Mouse (Mus musculus) intestine, postnatal 0 days (tissue): Measurements from ENCODE around the gene Ap2a2. TPM values are rescaled to one million over a fixed set of nuclear protein-coding genes. Genes with fewer than 3 reads are reported as not detected.
A peak's percentile ranks its signal among the peaks of the same experiment; 100 is the strongest.

Experiments
- ATAC-seq: fragments of 200-750 bp; cut with Nextera tagmentation; 2 replicates; pipeline ENCODE4 v1.8.0; 2017; ENCODE audit warnings: mild to moderate bottlenecking, moderate TSS enrichment, moderate library complexity
- H3K27ac ChIP-seq: fragments of 300-500 bp; sonication (generic); 2 replicates; pipeline ENCODE4 v1.5.1; 2014; ENCODE audit warnings: mild to moderate bottlenecking, low read depth, low read length, moderate library complexity
- H3K27me3 ChIP-seq: fragments of 300-500 bp; sonication (generic); replicated peaks from 2 replicates; pipeline ENCODE4 v1.6.1; 2014; ENCODE audit warnings: low read length, mixed read lengths; ENCODE audit not compliant: control insufficient read depth, insufficient read depth
- H3K36me3 ChIP-seq: fragments of 300-500 bp; sonication (generic); 2 replicates; pipeline ENCODE4 v1.6.1; 2014; ENCODE audit warnings: mild to moderate bottlenecking, moderate library complexity; ENCODE audit not compliant: control insufficient read depth, insufficient read depth
- H3K4me1 ChIP-seq: fragments of 300-500 bp; sonication (generic); replicated peaks from 2 replicates; pipeline ENCODE4 v1.6.1; 2014; ENCODE audit warnings: antibody characterized with exemption, low read length, mixed read lengths; ENCODE audit not compliant: control insufficient read depth, insufficient read depth
- H3K4me2 ChIP-seq: fragments of 300-500 bp; sonication (generic); replicated peaks from 2 replicates; pipeline ENCODE4 v1.6.1; 2014; ENCODE audit warnings: low read depth, mild to moderate bottlenecking, moderate library complexity
- H3K4me3 ChIP-seq: fragments of 300-500 bp; sonication (generic); 2 replicates; pipeline ENCODE4 v1.5.1; 2014; ENCODE audit warnings: low read depth, low read length
- H3K9ac ChIP-seq: fragments of 300-500 bp; sonication (generic); 2 replicates; pipeline ENCODE4 v1.6.1; 2014; ENCODE audit warnings: mild to moderate bottlenecking, low read depth, low read length
- H3K9me3 ChIP-seq: fragments of 300-500 bp; sonication (generic); 2 replicates; pipeline ENCODE4 v1.6.1; 2016; ENCODE audit warnings: mixed run types; ENCODE audit not compliant: control insufficient read depth
- CTCF ChIP-seq: sonication (generic); IDR thresholded peaks from 2 replicates; pipeline ENCODE4 v1.5.1; 2016; ENCODE audit warnings: low read depth, mild to moderate bottlenecking, control low read depth, antibody characterized with exemption, moderate library complexity
- WGBS: fragments of 180-500 bp; shearing (Covaris S2); extraction: QIAGEN DNeasy Blood & Tissue Kit; methylation state at CpG from one replicate; pipeline ENCODE4 v1.1.7; 2014; 5-methylcytosine and 5-hydroxymethylcytosine counted together
- polyA plus RNA-seq: library from polyadenylated mRNA; unstranded; fragments of >200 nt; fragmentation: Nextera tagmentation; extraction: Ambion mirVana; gene quantifications from 2 replicates; pipeline ENCODE4 v1.2.1, GENCODE M21; 2015

Gene Ap2a2
- polyA plus RNA-seq, 1 experiment from 2014 or later: 69.7 TPM

GRCm38 (mm10) chr7:141558329-141558776 is 3.6 kb upstream of the Ap2a2 start:
- Histone ChIP-seq H3K4me2 (no peak overlapping the region), H3K4me3 (no peak overlapping the region), H3K4me1 (peaks cover 3% of the 10 kb centered on the region; the same call in 1 of the 2 replicates), H3K9me3 (no peaks in the 10 kb centered on the region), H3K9ac (no peak overlapping the region), H3K36me3 (no peaks in the 10 kb centered on the region), H3K27ac (no peak overlapping the region), H3K27me3 (no peaks in the 10 kb centered on the region)
- ATAC-seq: no peak
- WGBS: 73% methylated on average over 4 of the region's 4 CpGs
- no peak for TF ChIP-seq CTCF

DNA sequence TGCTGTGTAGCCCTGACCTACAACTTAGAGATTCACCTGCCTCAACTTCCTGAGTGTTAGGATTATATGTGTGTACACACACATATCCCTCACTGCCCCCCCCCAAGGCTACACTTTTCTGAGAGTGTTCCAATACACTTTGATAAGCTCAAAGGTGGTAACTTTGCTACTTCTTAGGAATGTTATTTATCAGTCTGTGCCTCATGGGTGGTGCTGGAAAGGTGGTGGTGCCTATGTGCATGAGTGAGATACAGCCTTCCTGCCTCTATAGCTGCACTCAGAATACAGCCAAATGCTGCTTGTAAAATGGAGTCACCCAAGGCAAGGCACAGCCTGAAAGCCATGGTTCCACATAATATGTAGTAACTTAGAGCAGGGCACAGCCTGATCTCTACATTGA is 3.0 kb upstream of the Ap2a2 start:
- Histone ChIP-seq H3K27ac (no peak overlapping the region), H3K36me3 (no peaks in the 10 kb centered on the region), H3K27me3 (no peaks in the 10 kb centered on the region), H3K9me3 (no peaks in the 10 kb centered on the region), H3K9ac (no peak overlapping the region), H3K4me3 (no peak overlapping the region), H3K4me1 (peaks cover 3% of the 10 kb centered on the region; the same call in 1 of the 2 replicates), H3K4me2 (no peak overlapping the region)
- no peak for TF ChIP-seq CTCF
- ATAC-seq: no peak

- Histone ChIP-seq H3K4me3 (no peak overlapping the region), H3K27me3 (no peaks in the 10 kb centered on the region), H3K4me1 (peaks cover 3% of the 10 kb centered on the region; the same call in 1 of the 2 replicates), H3K9ac (no peak overlapping the region), H3K27ac (no peak overlapping the region), H3K4me2 (no peak overlapping the region), H3K36me3 (no peaks in the 10 kb centered on the region), H3K9me3 (no peaks in the 10 kb centered on the region)
- no peak for TF ChIP-seq CTCF
- WGBS: 79% methylated on average over 2 of the region's 2 CpGs
- no peak for ATAC-seq
Observed at GRCm38 (mm10) chr7:141559726-141560325, 2.1 kb upstream of the Ap2a2 start.

- Histone ChIP-seq H3K4me1 (peaks cover 3% of the 10 kb centered on the region; the same call in 1 of the 2 replicates), H3K27me3 (no peaks in the 10 kb centered on the region), H3K4me2 (no peak overlapping the region), H3K27ac (no peak overlapping the region), H3K4me3 (no peak overlapping the region), H3K9ac (no peak overlapping the region), H3K36me3 (no peaks in the 10 kb centered on the region), H3K9me3 (no peaks in the 10 kb centered on the region)
- WGBS: 73% methylated on average over 4 of the region's 4 CpGs
- no peak for ATAC-seq
- TF ChIP-seq CTCF: no peak
Observed at GRCm38 (mm10) chr7:141560471-141560870, 1.5 kb upstream of the Ap2a2 start.

DNA sequence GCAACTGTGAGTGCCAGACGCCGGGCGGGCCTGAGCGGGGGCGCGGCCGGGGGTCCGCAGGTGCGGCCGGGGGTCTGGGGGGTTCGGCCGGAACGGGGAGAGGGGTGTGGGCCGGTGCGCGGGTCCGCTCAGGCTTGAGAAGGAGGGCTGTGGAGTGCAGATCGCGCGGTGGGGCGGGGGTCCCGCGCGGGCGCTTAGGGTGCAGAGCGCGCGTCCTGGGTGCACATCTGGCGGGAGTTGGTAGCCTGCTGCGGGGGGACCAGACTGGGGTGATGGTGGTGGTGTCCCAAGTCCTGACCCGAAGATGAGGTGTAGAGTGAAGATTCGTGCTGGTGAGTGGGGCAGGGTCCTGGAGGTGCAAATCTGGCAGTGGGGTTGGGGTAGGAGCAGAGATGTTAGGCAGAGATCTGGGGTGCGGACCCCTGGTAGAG is 463 bp downstream of the Ap2a2 start:
- no peak for TF ChIP-seq CTCF
- no peaks in the 10 kb centered on the region for H3K27me3 ChIP-seq
- peak; percentile 23 for ATAC-seq
- H3K4me2 ChIP-seq: peak overlapping the region; percentile 90
- peak overlapping the region; percentile 88 for H3K27ac ChIP-seq
- H3K36me3 ChIP-seq: no peaks in the 10 kb centered on the region
- peak overlapping the region; percentile 94 for H3K9ac ChIP-seq
- WGBS: under 1% methylated on average over 32 of the region's 33 CpGs
- H3K4me3 ChIP-seq: peak overlapping the region; percentile 98
- H3K9me3 ChIP-seq: no peaks in the 10 kb centered on the region
- peaks cover 3% of the 10 kb centered on the region; the same call in 1 of the 2 replicates for H3K4me1 ChIP-seq

- Histone ChIP-seq H3K4me1 (peaks cover 3% of the 10 kb centered on the region; the same call in 1 of the 2 replicates), H3K27me3 (no peaks in the 10 kb centered on the region), H3K4me2 (peak overlapping the region; percentile 90), H3K9ac (peak overlapping the region; percentile 94), H3K9me3 (no peaks in the 10 kb centered on the region), H3K4me3 (peak overlapping the region; percentile 98), H3K27ac (peak overlapping the region; percentile 88), H3K36me3 (no peaks in the 10 kb centered on the region)
- TF ChIP-seq CTCF: no peak
- under 1% methylated on average over 21 of the region's 21 CpGs for WGBS
- ATAC-seq: 0 out of 2 replicates have a peak, but pooled peaks have one; percentile 4
Observed at GRCm38 (mm10) chr7:141562852-141563427, 967 bp downstream of the Ap2a2 start.
